Mouse (Mus musculus): Measurements from ENCODE around the gene Cd209e. TPM values are rescaled to one million over a fixed set of nuclear protein-coding genes. Genes with fewer than 3 reads are reported as not detected.
A peak's percentile ranks its signal among the peaks of the same experiment; 100 is the strongest.
"Not testable (repeated sequence)": the region's sequence is repeated elsewhere in the genome, so short reads cannot be mapped to it uniquely, and the experiment has no call there.

Cd209e gene
- not detected for total RNA-seq (2021)
- long read RNA-seq, experiment 1 = 0 reads
- long read RNA-seq, experiment 2 = 0 reads

- no peak for DNase-seq (ENCODE audit: low spot score)
These were observed at the start of gene Cd209e for GRCm38 (mm10) chr8:3854209-3854608. Cd209e (minus strand) TSS chr8:3854309.

GRCm38 (mm10) chr8:3878455-3878854 lies 24.3 kb upstream of the Cd209e start, which contains the start of gene Cd209d:
Cd209d (minus strand) TSS chr8:3878555.
- DNase-seq (ENCODE audit: low spot score) = no peak

- DNase-seq (ENCODE audit: low spot score) = no peak
These were observed 22.0 kb upstream of the Cd209e start for GRCm38 (mm10) chr8:3876121-3876520.

GRCm38 (mm10) chr8:3862736-3863135 lies 8.6 kb upstream of the Cd209e start:
- not testable (repeated sequence) for DNase-seq (ENCODE audit: low spot score)

GRCm38 (mm10) chr8:3803091-3803490 lies 51.0 kb downstream of the Cd209e start:
- peak; percentile 2 for DNase-seq (ENCODE audit: low spot score)

Other genes with a start within 250 kb of the Cd209e start
- gene Xab2, start 233.0 kb downstream of the Cd209e start, total RNA-seq (2021) = 10 to 100 TPM; 10.7 to 11.2 TPM
- gene Pet100, start 232.8 kb downstream of the Cd209e start, total RNA-seq (2021) = 10 to 100 TPM; 84.7 to 91.0 TPM
- not detected for gene Pcp2, start 228.8 kb downstream of the Cd209e start, total RNA-seq (2021)
- 1 to 10 TPM; 3.6 to 4.8 TPM for gene Stxbp2, start 223.4 kb downstream of the Cd209e start, total RNA-seq (2021)
- gene Retn, start 198.5 kb downstream of the Cd209e start, total RNA-seq (2021) = 1 to 10 TPM; 2.0 to 8.4 TPM
- not detected for gene Mcemp1, start 188.6 kb downstream of the Cd209e start, total RNA-seq (2021)
- gene Fcor, start 181.9 kb downstream of the Cd209e start, total RNA-seq (2021) = 1 to 10 TPM in 1 of 2 experiments, under 1 TPM in 1; 0.96 to 1.4 TPM
- 10 to 100 TPM; 18.4 to 21.3 TPM for gene Trappc5, start 178.0 kb downstream of the Cd209e start, total RNA-seq (2021)
- gene Fcer2a, start 160.1 kb downstream of the Cd209e start, total RNA-seq (2021) = not detected
- not detected for gene Clec4g, start 133.7 kb downstream of the Cd209e start, total RNA-seq (2021)
- gene Cd209a, start 105.3 kb downstream of the Cd209e start, total RNA-seq (2021) = under 1 TPM; 0.64 to 1.00 TPM
- 1 to 10 TPM; 2.0 to 3.7 TPM for gene Cd209d, start 24.2 kb upstream of the Cd209e start, total RNA-seq (2021)
- 1 to 10 TPM in 1 of 2 experiments, under 1 TPM in 1; 0.91 to 2.4 TPM for gene Cd209b, start 72.5 kb upstream of the Cd209e start, total RNA-seq (2021)
- gene Cd209c, start 100.4 kb upstream of the Cd209e start, total RNA-seq (2021) = under 1 TPM; 0.41 to 0.52 TPM